Mouse (Mus musculus): ENCODE measurements at regions not wholly inside any gene's neighbourhood (a gene's known extent, or its start where the extent isn't known, plus 50 kb on each side); places are given as distances from the start of the nearest gene placed in this dataset.

GRCm38 (mm10) chr10:115758667-115759066 is 58.0 kb upstream of the Tspan8 start:
- TF ChIP-seq POLR2A (IDR thresholded peaks at IDR 0.05; ENCODE audit: low read depth, low read length) (no peak), CTCF (conservative IDR thresholded peaks at IDR 0.05; ENCODE audit: insufficient read depth, insufficient read length, low read depth, low read length) (no peak)
- H3K36me3 ChIP-seq (ENCODE audit: control insufficient read depth, insufficient read depth, low read length), result no peaks in the 10 kb centered on the region
- 71% methylated on average over 1 of the region's 1 CpGs for WGBS
- H3K4me3 ChIP-seq (ENCODE audit: insufficient read depth, low read depth, low read length), result no peak overlapping the region
- no peak overlapping the region for H3K27ac ChIP-seq (ENCODE audit: insufficient read depth, low read depth, low read length)
- no peaks in the 10 kb centered on the region for H3K27me3 ChIP-seq (replicated peaks; ENCODE audit: control insufficient read depth, insufficient read depth, low read length)
- no peaks in the 10 kb centered on the region for H3K4me1 ChIP-seq (ENCODE audit: control insufficient read depth, insufficient read depth, low read length)
- DNase-seq, result no peak
